Comparison of ENCODE assay signal across 29 mouse cellular contexts in genomic region chr13:113054230-113054629, GRCm38 (mm10). TPM values are rescaled to one million over a fixed set of nuclear protein-coding genes. Genes with fewer than 3 reads are reported as not detected.
DNase-seq lines count a peak whose midpoint lies in the region; ATAC-seq lines count a peak whose summit lies in the region.
"Had no signal": no experiment of that assay in that cellular context is flagged by ENCODE, and none has a peak within 500 bp of the region (broad histone marks: within the 10 kb centered on the region; RNA-seq: fewer than 3 reads in every experiment).

No protein-coding gene starts in this region.

- H3K9me3 ChIP-seq in heart, embryonic 10.5 days, result no peaks in the 10 kb centered on the region
- H3K9me3 ChIP-seq in limb, embryonic 10.5 days (replicated peaks), result no peaks in the 10 kb centered on the region
- H3K9me3 ChIP-seq: forebrain, embryonic 10.5 days; forebrain, embryonic 13.5 days; heart, embryonic 13.5 days; hindbrain, embryonic 12.5 days; hindbrain, embryonic 15.5 days had no signal

- H3K27ac ChIP-seq in heart, embryonic 10.5 days, result 0 out of 2 replicates have a peak overlapping the region, but pooled peaks have one; percentile 6
- no peak overlapping the region for H3K27ac ChIP-seq in limb, embryonic 10.5 days
- H3K27ac ChIP-seq: forebrain, embryonic 10.5 days; forebrain, embryonic 13.5 days; heart, embryonic 13.5 days; hindbrain, embryonic 12.5 days; hindbrain, embryonic 15.5 days had no signal

- H3K4me1 ChIP-seq in heart, embryonic 10.5 days, result no peaks in the 10 kb centered on the region
- H3K4me1 ChIP-seq in limb, embryonic 10.5 days, result no peaks in the 10 kb centered on the region
- H3K4me1 ChIP-seq: forebrain, embryonic 10.5 days; forebrain, embryonic 13.5 days; heart, embryonic 13.5 days; hindbrain, embryonic 12.5 days; hindbrain, embryonic 15.5 days had no signal

- no peak overlapping the region for H3K4me3 ChIP-seq in heart, embryonic 10.5 days
- H3K4me3 ChIP-seq in limb, embryonic 10.5 days, result no peak overlapping the region
- H3K4me3 ChIP-seq: forebrain, embryonic 10.5 days; forebrain, embryonic 13.5 days; heart, embryonic 13.5 days; hindbrain, embryonic 12.5 days; hindbrain, embryonic 15.5 days had no signal

- no peaks in the 10 kb centered on the region for H3K36me3 ChIP-seq in heart, embryonic 10.5 days
- H3K36me3 ChIP-seq in limb, embryonic 10.5 days, result no peaks in the 10 kb centered on the region
- H3K36me3 ChIP-seq: forebrain, embryonic 10.5 days; heart, embryonic 13.5 days; hindbrain, embryonic 12.5 days; hindbrain, embryonic 15.5 days had no signal

- 82% methylated on average over 8 of the region's 8 CpGs for WGBS in heart, embryonic 10.5 days
- 88% methylated on average over 8 of the region's 8 CpGs for WGBS in limb, embryonic 10.5 days

- no peaks in the 10 kb centered on the region for H3K27me3 ChIP-seq in heart, embryonic 10.5 days (ENCODE audit: insufficient read depth, poor library complexity, severe bottlenecking)
- no peaks in the 10 kb centered on the region for H3K27me3 ChIP-seq in limb, embryonic 10.5 days (ENCODE audit: low read depth, poor library complexity, severe bottlenecking)
- H3K27me3 ChIP-seq: forebrain, embryonic 13.5 days; heart, embryonic 13.5 days; hindbrain, embryonic 12.5 days; hindbrain, embryonic 15.5 days had no signal

- DNase-seq in heart, embryonic 10.5 days (ENCODE audit: low spot score), result no peak
- no peak for DNase-seq in heart, adult 8-10 months (ENCODE audit: low spot score)
- DNase-seq in thymus, postnatal 0 days (ENCODE audit: low spot score), result peak; percentile 58
- DNase-seq in thymus, postnatal 4 days, result peak; percentile 42
- DNase-seq in lung, postnatal 4 days, result no peak
- DNase-seq in natural killer cell, adult 2 months (ENCODE audit: low spot score in 2 of 2), result no peak
- DNase-seq in limb, embryonic 10.5 days (ENCODE audit: low spot score), result no peak
- DNase-seq: adrenal gland, adult 8-10 months; adrenal gland, postnatal 25 days; cerebellum, adult 11-12 months; cerebellum, adult 8-10 months; cerebellum, postnatal 10 days; cerebellum, postnatal 36 days; gastrocnemius, postnatal 10 days; gastrocnemius, postnatal 36 days; heart, postnatal 14 days; heart, postnatal 4 days had no signal

- peak; percentile 53 to 59 for ATAC-seq in hematopoietic stem cell, adult 5-6 weeks (replicated peaks in 1 of 2; ENCODE audit: insufficient read depth in 1 of 2, low FRiP score in 2 of 2, low TSS enrichment in 1 of 2, low read depth in 1 of 2, poor library complexity in 2 of 2, severe bottlenecking in 2 of 2)
- ATAC-seq: activated CD4-positive, CD25-positive, alpha-beta regulatory T cell, adult 4 months; forebrain, embryonic 13.5 days; forebrain, embryonic 16.5 days had no signal

RNA-seq across cellular contexts. Expression of gene Gpx8, which starts 8.0 kb away (rescaled TPM):
- polyA plus RNA-seq in heart, embryonic 10.5 days (2016; fragmentation: Nextera tagmentation; extraction: Ambion mirVana), result 124 and 134 TPM in 2 replicates
- 10 to 100 TPM; 32.6 to 36.7 (median 35.6) TPM for total RNA-seq in heart, adult 8-10 months (2022)
- total RNA-seq in hematopoietic stem cell, adult 5-6 weeks (2017), result not detected in 2 replicates
- polyA plus RNA-seq in thymus, postnatal 0 days (2015; fragmentation: Nextera tagmentation; extraction: Ambion mirVana), result 20.6 and 22.4 TPM in 2 replicates
- polyA plus RNA-seq in limb, embryonic 10.5 days (2016; fragmentation: Nextera tagmentation; extraction: Ambion mirVana), result 87.5 and 98.7 TPM in 2 replicates
- polyA plus RNA-seq: activated CD4-positive, CD25-positive, alpha-beta regulatory T cell, adult 4 months had no signal

RNA-seq across cellular contexts. Expression of gene Cdc20b, which starts 19.3 kb away (rescaled TPM):
- not detected in 2 replicates for polyA plus RNA-seq in heart, embryonic 10.5 days (2016; fragmentation: Nextera tagmentation; extraction: Ambion mirVana)
- not detected for total RNA-seq in heart, adult 8-10 months (2022)
- not detected in 2 replicates for total RNA-seq in hematopoietic stem cell, adult 5-6 weeks (2017)
- polyA plus RNA-seq in thymus, postnatal 0 days (2015; fragmentation: Nextera tagmentation; extraction: Ambion mirVana), result 0.21 and 0.22 TPM in 2 replicates
- polyA plus RNA-seq in limb, embryonic 10.5 days (2016; fragmentation: Nextera tagmentation; extraction: Ambion mirVana), result not detected in 2 replicates
- total RNA-seq: adrenal gland, adult 8-10 months; adrenal gland, postnatal 25 days; gastrocnemius, adult 18-20 months; gastrocnemius, postnatal 10 days; gastrocnemius, postnatal 36 days; heart, postnatal 14 days; heart, postnatal 4 days had no signal
- polyA plus RNA-seq: embryonic facial prominence, embryonic 11.5 days; heart, embryonic 13.5 days had no signal

RNA-seq across cellular contexts. Expression of gene Gzma, which starts 46.6 kb away (rescaled TPM):
- polyA plus RNA-seq in heart, embryonic 10.5 days (2016; fragmentation: Nextera tagmentation; extraction: Ambion mirVana), result not detected in 2 replicates
- under 1 TPM in 2 of 4 experiments, not detected in 2; 0.46 to 0.95 TPM for total RNA-seq in heart, adult 8-10 months (2022)
- 5.5 and 5.6 TPM in 2 replicates for total RNA-seq in hematopoietic stem cell, adult 5-6 weeks (2017)
- polyA plus RNA-seq in thymus, postnatal 0 days (2015; fragmentation: Nextera tagmentation; extraction: Ambion mirVana), result 334 and 382 TPM in 2 replicates
- not detected in 2 replicates for polyA plus RNA-seq in limb, embryonic 10.5 days (2016; fragmentation: Nextera tagmentation; extraction: Ambion mirVana)
- total RNA-seq: adrenal gland, postnatal 25 days; ES-E14; gastrocnemius, adult 18-20 months; gastrocnemius, postnatal 10 days; heart, postnatal 4 days had no signal
- polyA plus RNA-seq: brain, embryonic 14.5 days; embryonic facial prominence, embryonic 11.5 days; forebrain, embryonic 10.5 days; forebrain, embryonic 13.5 days; forebrain, embryonic 16.5 days; hindbrain, embryonic 12.5 days; hindbrain, embryonic 15.5 days had no signal

Comparison
In these comparisons a context has a peak if more than half of its experiments do, and no peak if none do; other contexts are left out.
1. DNase-seq: peak in thymus, postnatal 0 days (single experiment) and thymus, postnatal 4 days (single experiment); none in heart, embryonic 10.5 days (single experiment), heart, adult 8-10 months (single experiment), lung, postnatal 4 days (0 of 2), natural killer cell, adult 2 months (0 of 2) and limb, embryonic 10.5 days (single experiment).
2. RNA of gene Gzma, which starts 46.6 kb away (polyA plus RNA-seq): 334 to 382 TPM in thymus, postnatal 0 days; not detected in heart, embryonic 10.5 days and not detected in limb, embryonic 10.5 days; every median in the first group is over 100 times any median in the second.